Mouse (Mus musculus): ENCODE data around the gene Dimt1. TPM values are rescaled to one million over a fixed set of nuclear protein-coding genes. Genes with fewer than 3 reads are reported as not detected.
"Not testable (repeated sequence)": the region's sequence is repeated elsewhere in the genome, so short reads cannot be mapped to it uniquely, and the experiment has no call there.

The Dimt1 gene
- total RNA-seq, 4 experiments from 2014 or later, result 5.7 to 7.8 (median 6.7) TPM

GRCm38 (mm10) chr13:106961496-106961895, 14.6 kb downstream of the Dimt1 start:
- DNase-seq (ENCODE audit: low spot score), result no peak

DNA sequence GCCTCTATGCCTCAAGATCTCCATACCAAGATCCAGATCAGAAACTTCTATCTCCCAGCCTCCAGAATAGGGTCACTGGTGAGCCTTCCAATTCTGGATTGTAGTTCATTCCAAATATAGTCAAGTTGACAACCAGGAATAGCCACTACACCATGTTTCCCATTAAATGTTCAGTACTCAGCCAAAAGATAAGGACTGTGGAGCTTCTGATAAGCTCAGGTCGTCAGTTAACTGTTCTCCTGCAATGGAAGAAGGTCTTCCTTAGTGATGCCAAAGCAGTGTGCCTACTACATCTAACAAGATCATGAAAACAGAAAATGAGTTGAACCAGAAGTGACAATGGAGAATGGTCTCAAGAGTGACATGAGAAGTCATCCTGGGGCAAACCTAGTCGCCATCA, 50.0 kb downstream of the Dimt1 start:
- peak; percentile 9 for DNase-seq (ENCODE audit: low spot score)

GRCm38 (mm10) chr13:106997557-106997956, 50.6 kb downstream of the Dimt1 start:
- DNase-seq (ENCODE audit: low spot score), result not testable (repeated sequence)

- DNase-seq (ENCODE audit: low spot score), result no peak
These were observed 51.1 kb downstream of the Dimt1 start for GRCm38 (mm10) chr13:106998026-106998425.

- peak; percentile 6 for DNase-seq (ENCODE audit: low spot score)
These were observed 51.7 kb downstream of the Dimt1 start for GRCm38 (mm10) chr13:106998671-106999070.

DNA sequence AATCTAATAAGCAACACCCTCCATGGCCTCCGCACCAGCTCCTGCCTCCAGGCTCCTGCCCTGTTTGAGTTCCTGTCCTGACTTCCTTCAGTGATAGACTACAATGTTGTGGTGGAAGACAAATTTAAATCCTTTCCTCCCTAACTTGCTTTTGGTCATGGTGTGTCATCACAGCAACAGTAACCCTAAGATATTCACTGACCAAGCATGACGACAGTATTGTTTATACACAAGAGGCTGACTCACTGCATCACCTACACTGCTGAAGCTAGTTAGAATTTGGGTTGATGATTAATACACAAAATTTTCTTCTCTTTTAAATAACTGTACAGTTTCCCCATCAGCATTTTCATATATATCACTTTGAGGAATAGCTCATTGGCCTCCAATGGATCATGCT, 56.3 kb downstream of the Dimt1 start:
- DNase-seq (ENCODE audit: low spot score), result no peak

GRCm38 (mm10) chr13:107008174-107008573, 61.2 kb downstream of the Dimt1 start:
- DNase-seq (ENCODE audit: low spot score), result no peak

Other genes starting within 250 kb of the Dimt1 start
- gene Ipo11, start 10.2 kb upstream of the Dimt1 start, total RNA-seq (2022), result 10 to 100 TPM; 23.9 to 26.6 (median 24.9) TPM
- gene Kif2a, start 75.0 kb downstream of the Dimt1 start, total RNA-seq (2022), result 10 to 100 TPM; 30.4 to 34.2 (median 31.1) TPM